Mouse (Mus musculus) hindlimb bud, embryonic 11.5 days (tissue): ENCODE results near the gene Il4i1.
A peak's percentile ranks its signal among the peaks of the same experiment; 100 is the strongest.

Source experiments
- DNase-seq: peaks from one replicate; pipeline ENCODE4 v3.0.0-alpha.2; 2012; ENCODE audit warnings: low read depth, low spot score; ENCODE audit errors: extremely low spot score

Gene Il4i1

DNA sequence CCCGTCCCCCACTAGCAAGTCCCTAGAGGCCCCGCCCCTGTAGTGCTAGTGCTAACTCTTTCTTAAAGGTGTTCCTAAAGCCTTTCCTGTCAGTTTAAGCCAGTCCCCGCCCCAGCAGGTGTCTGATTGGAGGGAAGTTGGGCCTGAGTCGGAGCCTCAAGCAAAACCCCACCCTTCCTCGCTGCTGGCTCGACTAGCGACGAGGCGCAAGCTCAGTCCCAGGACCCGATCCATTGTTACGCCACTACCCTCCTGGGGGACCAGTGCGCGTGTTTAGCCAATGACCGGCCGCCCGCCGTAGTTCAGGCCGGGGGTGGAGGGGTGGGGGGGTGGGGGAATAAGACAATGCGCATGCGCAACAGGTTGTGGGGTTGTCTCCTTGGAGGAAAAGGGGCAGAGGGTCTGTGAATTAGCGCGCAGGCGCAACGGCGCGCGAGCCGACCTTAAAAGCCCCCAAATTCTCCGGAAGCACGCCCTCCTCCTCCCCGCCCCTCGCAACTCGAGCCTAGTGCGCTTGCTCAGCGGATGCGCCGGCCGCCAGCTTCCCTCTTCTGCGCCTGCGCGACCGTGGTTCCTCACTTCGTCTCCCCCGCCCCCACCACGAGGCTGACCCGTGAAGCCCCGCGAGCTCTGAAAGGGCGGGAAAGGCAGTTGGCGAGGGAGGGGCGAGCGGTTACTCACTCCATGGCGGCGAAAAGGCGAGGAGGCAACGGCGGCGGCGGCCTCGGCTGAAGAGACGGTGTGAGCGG lies at the start of gene Il4i1, which contains the start of gene Nup62:
Gene Il4i1, plus strand, starts transcription at position 667 of the 749 bp plus-strand sequence.
Gene Nup62, plus strand, starts transcription at position 368 of the 749 bp plus-strand sequence.
- DNase-seq = peak; percentile 98

DNA sequence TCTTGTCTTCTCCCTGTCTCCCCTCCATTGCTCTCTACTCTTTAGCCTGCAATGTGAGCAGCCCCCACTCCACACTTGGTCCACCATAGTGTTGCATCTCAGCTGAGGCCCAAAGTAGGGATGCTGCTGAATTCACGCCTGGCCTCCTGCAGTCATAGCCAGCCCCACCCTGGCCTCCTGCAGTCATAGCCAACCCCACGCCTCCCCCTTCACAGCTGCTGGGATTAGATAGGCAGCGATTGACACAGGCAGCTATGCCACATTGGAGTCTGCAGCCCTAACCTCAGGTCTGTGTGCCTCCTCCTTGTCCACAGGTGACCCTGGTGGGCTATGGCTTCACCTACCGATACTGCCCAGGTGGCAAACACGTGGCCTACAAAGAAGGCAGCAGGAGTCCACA lies 48.1 kb upstream of the Il4i1 start:
- DNase-seq = no peak

DNA sequence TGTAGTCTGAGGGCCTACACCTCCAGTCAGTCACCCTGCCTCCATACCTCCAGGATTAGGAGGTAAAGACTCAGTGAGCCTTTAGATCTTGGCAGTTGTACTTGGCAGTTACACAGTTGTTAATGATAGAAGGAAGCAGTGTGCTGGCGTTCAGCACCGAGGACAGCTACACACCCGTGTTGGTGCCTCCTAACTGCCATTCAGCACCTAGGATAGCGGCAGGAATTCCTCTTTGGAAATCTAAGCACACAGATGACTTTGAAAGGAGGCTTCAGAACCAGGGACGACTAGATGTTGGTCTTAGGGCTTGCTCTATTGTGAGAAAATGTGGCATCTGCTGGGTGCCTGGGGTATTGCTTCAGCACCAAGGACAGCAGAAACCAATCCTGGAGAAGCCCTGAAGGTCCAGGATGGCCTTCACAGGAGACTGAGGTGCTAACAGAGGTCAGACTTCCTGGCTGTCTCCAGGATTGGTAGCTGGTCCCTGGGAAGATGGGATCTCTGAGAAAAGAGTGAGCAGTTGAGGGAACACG lies 46.1 kb upstream of the Il4i1 start:
- DNase-seq = peak; percentile 90

DNA sequence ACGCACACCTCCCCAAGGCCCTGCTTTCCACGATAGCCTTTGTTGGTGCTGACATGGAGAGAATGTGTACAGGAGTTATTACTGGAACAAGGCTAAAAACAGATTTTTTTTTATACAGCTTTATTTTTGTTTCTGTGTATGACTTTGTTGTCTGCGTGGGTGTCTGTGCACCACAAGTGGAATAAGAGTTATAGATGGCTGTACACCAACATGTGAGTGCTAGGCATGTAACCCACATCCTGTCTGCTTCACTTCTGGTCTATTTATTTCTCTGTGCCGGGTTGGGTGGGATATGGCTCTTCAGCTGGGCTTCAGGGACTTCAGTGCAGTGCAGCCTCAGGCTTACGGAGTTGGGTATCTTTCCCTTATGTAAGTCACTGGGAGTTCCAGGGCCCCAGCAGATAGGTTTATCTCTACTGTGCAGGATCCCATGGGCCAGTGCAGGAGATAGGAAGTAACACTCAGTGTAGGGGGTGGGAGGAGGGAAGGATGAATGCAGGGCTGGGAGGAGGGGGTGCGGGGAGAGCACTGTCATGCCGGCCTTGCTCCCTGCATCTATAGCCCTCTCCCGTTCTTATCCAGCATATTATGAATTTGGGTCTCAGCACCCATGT lies 43.5 kb upstream of the Il4i1 start:
- no peak for DNase-seq

DNA sequence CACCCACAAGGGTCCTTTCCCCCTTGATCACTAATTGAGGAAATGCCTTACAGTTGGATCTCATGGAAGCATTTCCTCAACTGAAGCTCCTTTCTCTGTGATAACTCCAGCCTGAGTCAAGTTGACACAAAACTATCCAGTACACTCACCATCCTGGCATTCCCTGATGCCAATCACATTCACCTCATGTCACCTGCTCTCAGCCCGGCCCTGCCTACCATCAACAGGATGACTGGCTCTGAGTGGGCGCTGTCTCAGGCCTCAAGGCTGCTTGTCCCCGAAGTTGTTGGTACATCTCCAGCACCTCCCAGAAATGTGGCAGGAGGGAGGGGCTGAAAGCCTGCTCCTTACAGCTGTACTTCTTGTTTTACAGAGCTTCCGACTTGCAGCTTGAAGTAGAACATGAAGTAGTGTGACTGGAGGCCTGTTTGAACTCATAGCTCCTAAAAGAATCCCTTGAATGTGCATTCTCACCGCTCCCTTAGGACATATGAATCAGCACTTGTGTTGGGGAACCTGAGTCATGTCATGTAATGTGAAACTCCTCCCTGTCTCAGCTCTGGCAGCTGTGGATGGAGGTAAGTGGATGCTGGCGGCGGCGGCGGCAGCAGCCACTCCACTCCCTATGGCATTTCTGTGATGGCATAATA lies 39.2 kb upstream of the Il4i1 start:
- DNase-seq = no peak

DNA sequence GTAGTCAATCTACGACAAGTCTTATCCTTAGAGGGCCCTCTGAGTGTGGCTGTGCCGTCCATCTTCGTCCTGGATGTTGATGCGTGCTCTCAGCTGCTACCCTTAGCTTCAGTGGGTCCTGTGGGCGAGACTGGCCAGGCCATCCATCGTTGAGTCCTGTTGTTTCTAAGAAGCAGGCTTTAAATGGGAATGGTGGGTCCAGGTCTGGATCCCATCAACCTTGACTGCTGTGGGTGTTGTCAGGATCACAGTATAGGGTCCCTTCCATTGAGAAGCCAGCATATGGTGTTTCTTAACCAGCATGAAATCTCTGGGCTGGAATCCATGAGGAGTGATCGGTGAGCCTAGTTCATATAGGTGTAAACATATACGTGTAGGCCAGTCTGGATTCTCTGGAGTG lies 36.1 kb upstream of the Il4i1 start:
- no peak for DNase-seq

DNA sequence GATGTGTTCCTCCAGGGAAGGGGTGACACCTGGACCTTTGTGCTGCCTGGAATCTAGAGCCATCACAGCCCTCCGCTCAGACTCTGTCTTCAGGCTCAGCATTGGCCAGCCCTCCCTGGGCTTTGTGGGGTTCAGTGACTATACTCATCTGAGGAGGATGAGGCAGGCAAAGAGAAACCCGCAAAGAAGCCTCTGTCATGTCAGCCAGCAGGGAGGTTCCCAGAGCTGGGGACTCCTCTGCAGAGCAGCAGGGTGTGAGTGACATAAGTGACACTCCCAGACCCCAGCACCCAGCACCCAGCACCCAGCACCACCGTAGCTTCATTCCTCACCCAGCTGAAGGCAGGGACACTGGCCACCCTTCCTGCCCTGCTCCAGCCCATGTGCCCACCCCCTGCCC lies 26.7 kb upstream of the Il4i1 start:
- no peak for DNase-seq

DNA sequence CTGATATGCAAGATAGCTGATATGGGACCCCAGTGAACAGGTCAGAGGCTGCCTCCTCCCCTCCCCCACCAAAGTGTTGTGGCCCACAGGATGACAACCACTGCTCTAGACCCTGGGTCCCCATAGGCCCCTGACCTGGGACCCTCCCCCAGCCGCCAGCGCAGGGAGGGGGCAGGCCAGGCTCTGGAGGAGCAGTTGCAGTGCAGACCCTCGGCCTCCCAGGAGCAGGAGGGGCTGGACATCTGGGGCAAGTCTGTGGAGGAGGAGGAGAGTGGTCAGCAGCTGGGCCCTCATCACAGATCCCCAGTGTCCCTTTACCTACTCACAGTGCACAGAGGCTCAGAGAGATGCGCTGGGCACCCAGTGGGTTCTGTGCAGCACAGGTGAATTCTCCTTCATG lies 26.1 kb upstream of the Il4i1 start:
- no peak for DNase-seq

DNA sequence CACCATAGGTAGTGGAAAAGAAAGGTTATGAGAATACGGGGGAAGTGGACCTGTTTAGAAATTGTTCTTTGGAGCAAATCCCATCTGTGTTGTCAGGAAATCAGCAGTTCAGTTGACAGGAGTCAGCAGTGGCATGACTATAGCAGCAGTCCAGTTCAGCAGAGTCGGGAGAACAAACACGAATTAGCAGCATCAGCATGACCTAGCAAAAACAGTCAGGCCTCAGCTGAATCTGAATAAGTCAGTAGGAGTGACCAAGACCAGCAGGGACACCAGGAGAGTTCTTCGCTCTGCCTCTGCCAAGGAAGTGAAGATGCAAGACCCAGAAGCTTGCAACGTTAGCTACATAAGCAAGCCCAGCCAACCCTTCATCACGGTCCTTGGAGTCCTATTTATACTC lies 23.4 kb upstream of the Il4i1 start:
- no peak for DNase-seq

DNA sequence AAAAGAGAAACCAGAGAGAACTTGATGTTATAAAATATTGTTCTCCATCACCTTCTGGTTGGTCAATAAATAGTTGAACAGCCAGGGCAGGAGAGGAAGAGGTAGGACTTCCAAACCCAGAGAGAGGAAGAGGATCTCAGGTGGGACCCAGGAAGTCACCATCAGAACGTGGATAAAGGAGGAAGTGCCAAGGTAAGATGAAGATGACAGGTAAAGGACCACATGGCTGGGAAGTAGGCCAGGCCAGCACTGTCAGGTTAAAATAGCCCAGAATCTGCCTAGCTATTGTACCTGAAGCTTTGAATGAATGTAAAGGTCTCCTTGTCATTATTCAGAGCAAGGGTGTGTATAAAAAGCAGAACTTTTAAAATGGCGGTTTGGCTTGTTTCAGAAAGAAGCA lies 7.3 kb upstream of the Il4i1 start:
- no peak for DNase-seq

DNA sequence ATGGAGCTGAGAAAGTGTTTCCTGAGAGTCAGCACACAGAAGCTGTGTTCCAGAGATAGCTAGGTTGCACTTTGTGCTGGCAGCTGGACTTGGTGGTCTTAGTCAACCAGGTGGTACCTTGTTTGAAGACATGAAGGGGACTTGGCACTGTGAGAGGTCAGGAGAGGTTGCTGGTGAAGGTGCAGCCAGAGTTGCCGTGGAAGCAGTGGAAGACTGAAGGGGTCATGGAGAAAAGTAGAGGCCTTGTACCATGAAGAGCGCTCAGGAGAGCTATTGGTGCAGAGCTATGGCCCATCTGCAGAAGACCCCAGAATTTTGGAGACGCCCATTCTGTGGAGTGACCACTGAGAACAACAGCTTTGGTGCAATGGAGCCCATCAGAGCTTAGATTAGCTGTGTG lies 6.7 kb upstream of the Il4i1 start:
- DNase-seq = no peak

DNA sequence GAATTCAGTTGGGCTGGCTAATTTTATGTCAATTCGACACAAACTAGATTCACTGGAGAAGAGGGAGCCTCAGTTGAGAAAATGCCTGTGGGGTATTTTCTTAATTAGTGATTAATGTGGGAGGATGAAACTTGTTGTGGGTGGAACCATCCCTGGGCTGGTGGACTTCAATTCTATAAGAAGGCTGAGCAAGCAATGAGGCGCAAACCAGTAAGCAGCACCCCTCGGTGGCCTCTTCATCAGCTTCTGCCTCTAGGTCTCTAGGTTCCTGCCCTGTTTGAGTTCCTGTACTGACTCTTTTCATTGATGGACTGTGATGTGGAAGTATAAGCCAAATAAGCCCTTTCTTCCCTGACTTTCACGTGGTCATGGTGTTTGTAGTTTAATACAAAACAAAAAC lies 5.8 kb upstream of the Il4i1 start:
- no peak for DNase-seq

DNA sequence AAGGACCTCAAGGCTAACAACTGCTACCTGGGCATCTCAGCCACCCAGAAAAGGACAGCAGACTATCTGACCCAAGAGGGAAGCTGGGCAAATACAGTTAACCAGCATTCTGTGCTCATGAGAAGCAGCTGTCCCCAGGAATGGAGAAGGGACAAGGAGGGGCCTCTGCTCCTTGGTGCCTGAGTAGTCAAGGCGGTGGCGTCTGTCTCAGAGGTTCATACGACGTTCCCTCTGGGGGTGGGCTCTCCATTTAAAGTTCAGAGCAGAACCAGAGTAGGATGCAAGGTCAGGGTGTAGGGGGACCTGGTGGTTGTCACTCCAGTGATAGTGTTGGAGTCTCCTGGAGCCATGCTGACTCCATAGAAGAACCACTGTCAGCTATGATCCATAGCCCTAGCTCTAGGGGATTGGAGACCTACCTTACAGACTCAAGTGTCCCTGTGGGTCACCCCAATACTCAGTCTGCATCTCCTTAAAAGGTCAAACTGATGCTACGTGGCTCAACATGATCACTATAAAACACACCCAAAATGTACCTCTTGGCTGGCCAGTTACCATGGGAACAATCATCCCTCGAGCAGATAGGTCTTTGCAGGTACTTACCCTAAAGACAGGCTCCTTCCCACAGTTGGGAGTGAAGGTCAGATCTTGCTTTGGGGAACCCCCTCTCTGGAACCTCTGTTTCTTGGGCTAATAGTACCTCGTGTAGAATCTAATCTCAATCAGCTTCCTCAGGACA lies 5.2 kb upstream of the Il4i1 start:
- DNase-seq = no peak

DNA sequence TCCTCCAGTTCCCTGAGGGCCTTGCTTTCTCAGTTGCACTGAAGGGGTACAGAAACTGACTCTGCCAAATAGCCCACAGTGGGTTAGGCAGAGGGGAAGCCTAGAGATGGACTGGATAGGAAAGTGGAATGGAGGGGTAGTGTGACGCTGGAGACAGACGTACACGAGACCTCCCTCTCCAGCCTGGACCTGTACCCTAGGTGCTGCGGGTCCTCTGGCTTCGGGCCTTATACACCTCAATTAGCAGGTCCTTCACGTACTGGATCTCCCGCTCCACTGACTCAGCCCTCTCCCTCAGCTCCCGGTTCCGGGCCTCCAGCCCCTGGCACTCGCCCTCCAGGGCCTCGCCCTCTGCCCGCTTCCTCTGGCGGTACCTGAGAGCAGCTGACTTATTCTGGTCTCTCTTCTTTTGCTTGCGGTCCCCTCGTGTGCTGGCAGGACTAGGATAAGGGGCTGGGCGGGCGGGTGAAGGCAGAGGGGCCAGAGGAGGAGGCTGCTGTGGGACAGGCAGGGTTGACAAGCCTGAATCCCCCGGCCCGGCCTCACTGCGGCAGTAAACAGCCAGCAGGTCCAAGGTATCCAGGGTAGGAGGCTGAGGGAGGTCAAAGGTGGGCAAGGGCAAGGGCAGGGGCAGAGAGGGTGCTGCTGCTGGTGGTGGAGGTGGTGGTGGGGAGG lies 3.4 kb upstream of the Il4i1 start:
- no peak for DNase-seq

DNA sequence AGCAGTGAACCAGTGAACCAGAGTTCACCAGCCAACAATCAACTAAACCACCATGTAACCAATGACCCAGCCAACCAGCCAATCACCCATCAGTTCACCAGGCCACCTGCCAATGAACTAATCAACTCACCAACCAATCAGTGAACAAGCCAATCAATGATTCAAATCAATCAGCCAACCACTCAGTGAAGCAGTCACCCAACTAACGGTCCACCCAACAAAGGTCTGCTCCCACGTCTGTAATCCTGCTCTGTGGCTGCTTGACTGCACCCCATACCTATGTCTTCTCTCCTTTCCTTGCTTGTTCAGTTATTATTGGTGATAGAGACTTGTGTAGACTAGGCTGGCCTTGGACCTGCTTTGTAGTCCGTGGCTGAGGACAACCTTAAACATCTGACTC lies 2.2 kb upstream of the Il4i1 start:
- no peak for DNase-seq

DNA sequence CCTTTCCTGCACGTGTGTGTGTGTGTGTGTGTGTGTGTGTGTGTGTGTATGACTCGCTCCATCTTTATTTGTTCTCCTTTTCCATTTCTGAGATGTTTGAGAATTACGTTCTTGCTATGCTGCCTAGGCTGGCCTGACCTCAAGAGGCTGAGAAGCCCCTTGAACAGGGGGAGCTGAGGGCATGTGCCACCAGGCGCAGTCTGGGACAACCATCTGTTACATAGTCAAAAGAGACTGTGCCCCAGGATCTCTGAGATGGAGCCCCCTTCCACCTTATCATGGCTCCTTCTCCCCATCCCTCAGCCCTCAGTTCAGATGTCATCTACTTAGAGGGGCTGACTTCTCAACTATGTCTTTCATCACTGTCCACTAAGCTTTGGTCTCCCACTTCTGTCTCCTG lies 1.8 kb upstream of the Il4i1 start:
- DNase-seq = no peak

DNA sequence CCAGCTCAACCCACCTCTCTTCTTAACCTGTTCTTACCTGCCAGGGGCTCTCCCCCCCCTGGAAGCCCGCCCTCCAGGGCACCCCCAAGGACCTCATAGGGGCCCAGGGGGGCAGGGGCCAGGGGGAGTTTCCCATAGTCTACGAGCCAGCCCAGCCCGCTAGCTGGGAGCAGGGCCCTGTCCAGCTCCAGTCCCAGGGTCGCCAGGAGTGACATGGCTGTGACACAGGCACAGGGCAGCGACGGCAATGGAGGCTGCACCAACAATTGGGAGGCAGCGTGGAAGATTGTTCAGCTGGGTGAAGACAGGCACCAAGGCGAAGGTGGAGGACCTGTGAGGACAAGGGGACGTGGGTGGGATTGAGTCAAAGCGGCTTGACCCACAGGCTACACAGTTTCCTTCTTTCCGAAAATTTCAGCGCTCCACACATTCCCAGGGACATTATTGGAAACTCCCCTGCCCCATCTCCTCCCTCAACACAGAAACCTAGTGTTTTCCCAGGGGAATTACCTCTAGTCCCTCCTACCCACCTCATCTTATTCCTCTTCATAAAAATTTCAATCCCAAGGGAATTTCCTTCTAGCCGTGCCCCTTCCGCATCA lies 1.1 kb upstream of the Il4i1 start:
- DNase-seq = no peak

DNA sequence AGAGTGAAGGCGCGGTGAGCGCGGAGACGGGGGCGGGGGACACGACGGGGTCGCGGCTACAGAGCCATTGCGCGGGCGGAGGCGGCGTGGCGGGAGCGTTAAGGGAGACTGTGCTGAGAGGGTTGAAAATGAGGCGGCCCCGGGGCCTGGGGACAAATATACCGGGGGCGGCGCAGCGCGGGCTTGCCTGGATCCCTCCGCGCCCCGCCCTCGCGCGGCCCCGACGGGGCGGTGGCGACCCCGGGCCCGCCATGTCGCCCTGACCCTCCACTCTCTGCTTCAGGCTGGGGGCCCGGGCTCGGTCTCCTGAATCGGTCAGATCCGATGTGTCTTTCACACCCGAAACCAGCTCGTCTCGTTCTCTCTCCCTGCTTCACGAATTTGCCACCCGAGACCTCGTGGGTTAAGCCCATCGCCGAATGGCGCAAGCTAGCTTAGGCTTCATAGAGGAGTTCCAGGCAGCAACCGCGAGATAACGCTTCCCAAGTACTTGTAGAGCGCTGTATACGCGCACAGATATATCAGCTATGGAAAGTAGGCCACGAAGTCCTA lies 359 bp downstream of the Il4i1 start, which contains the start of gene Atf5:
Gene Atf5, minus strand, starts transcription at position 189 of the 552 bp plus-strand sequence.
- DNase-seq = no peak

DNA sequence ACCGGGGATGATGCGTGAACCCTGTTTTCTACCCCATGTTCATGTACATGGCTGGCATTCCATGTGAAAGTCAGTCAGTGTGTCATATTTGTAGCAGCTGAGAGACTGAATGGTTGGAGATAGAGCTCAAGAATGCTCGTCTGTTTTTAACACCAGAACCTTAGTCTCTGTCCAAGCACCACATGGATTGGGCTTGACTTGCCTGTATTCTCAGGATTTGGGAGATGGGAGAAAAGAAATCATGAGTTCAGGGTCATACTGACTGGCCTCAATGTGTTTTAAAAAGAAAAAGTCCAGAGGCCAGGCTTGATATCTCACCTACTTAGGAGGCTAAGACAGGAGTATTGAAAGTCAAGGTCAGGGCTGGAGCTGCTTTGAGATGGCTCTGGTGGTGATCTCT lies 1.3 kb downstream of the Il4i1 start:
- DNase-seq = no peak

DNA sequence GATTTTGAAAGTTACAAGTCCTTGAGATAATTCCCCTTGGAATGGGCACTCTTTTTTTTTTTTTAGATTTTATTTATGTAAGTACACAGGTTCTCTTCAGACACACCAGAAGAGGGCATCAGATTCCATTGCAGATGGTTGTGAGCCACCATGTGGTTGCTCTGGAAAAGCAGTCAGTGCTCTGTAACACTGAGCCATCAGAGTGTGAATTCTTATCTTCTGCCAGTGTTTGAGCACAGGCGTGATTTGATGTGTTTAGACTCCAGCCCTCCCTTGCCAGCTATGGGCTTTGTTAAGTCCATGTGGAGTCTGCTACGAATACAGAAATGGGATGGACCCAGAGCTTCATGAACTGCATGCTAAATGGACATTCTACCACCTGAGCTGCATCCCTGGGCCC lies 2.0 kb downstream of the Il4i1 start:
- DNase-seq = no peak
